Mouse (Mus musculus): ENCODE results near the gene Olfr1179. TPM values are rescaled to one million over a fixed set of nuclear protein-coding genes. Genes with fewer than 3 reads are reported as not detected.

Gene Olfr1179
- polyA plus RNA-seq (2017; shearing (Covaris generic)): not detected

DNA sequence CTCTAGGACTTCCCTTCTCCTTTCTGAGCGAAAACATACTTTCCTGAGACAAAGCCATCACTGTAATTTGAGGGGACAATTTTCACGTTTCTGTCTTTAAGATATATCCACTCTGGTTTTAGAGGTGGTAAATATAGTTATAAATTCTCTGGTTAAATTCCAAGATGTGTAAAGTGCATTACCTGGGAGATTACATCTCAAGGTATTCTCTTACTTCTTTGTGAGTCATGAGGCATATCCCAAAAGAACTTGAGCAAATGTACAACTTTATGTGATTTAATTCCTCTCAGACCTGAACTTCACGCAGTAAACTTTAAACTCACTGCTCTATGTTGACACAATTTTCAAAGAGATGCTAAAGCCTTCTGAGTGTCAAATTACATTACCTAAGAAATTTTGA lies at the start of gene Olfr1179:
Gene Olfr1179 (minus strand): TSS at position 101 of the 400 bp plus-strand sequence.

DNA sequence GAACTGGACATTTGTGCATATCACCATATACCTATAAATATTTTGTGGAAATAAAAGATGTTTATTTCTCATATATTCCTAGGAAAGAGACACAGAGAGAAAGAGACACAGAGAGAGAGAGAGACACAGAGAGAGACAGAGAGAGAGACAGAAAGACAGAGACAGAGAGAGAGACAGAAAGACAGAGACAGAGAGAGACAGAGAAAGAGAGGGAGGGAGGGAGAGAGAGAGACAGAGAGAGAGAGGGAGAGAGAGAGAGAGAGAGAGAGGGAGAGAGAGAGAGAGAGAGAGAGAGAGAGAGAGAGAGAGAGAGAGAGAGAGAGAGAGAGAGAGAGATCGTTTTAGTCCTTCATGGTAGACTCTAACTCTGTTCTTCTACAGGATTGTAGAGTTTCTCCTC lies 48.3 kb upstream of the Olfr1179 start, which contains the start of gene Olfr1183:
Gene Olfr1183 (plus strand): TSS at position 301 of the 400 bp plus-strand sequence.

GRCm38 (mm10) chr2:88449031-88449430 lies 42.8 kb upstream of the Olfr1179 start, which contains the start of gene Gm13757:
Gm13757 (minus strand) TSS chr2:88449131.

GRCm38 (mm10) chr2:88426071-88426470 lies 19.8 kb upstream of the Olfr1179 start, which contains the start of gene Olfr1181:
Olfr1181 (minus strand) TSS chr2:88426171.

GRCm38 (mm10) chr2:88419051-88419450 lies 12.8 kb upstream of the Olfr1179 start, which contains the start of gene Olfr1180:
Olfr1180 (minus strand) TSS chr2:88419151.

GRCm38 (mm10) chr2:88386762-88387161 lies 19.5 kb downstream of the Olfr1179 start, which contains the start of gene Olfr1178:
Olfr1178 (plus strand) TSS chr2:88387062.

Other genes with a start within 250 kb of the Olfr1179 start
- gene Olfr1168, start 224.6 kb downstream of the Olfr1179 start, polyA plus RNA-seq (2017; shearing (Covaris generic)): not detected
- gene Olfr1170, start 178.1 kb downstream of the Olfr1179 start, polyA plus RNA-seq (2017; shearing (Covaris generic)): not detected
- gene Olfr1173, start 126.6 kb downstream of the Olfr1179 start, polyA plus RNA-seq (2017; shearing (Covaris generic)): 0.13 TPM
- not detected for gene Olfr1174-ps, start 91.3 kb downstream of the Olfr1179 start, polyA plus RNA-seq (2017; shearing (Covaris generic))
- 0.06 TPM for gene Olfr1175-ps, start 79.2 kb downstream of the Olfr1179 start, polyA plus RNA-seq (2017; shearing (Covaris generic))
- gene Olfr1176, start 69.7 kb downstream of the Olfr1179 start, polyA plus RNA-seq (2017; shearing (Covaris generic)): not detected
- gene Olfr1177-ps, start 60.0 kb downstream of the Olfr1179 start, polyA plus RNA-seq (2017; shearing (Covaris generic)): not detected
- not detected for gene Olfr1178, start 19.4 kb downstream of the Olfr1179 start, polyA plus RNA-seq (2017; shearing (Covaris generic))
- not detected for gene Olfr1180, start 12.7 kb upstream of the Olfr1179 start, polyA plus RNA-seq (2017; shearing (Covaris generic))
- gene Olfr1181, start 19.7 kb upstream of the Olfr1179 start, polyA plus RNA-seq (2017; shearing (Covaris generic)): 0.06 TPM
- not detected for gene Gm13757, start 42.7 kb upstream of the Olfr1179 start, polyA plus RNA-seq (2017; shearing (Covaris generic))
- not detected for gene Olfr1183, start 48.4 kb upstream of the Olfr1179 start, polyA plus RNA-seq (2017; shearing (Covaris generic))
- 0.19 TPM for gene Olfr1184, start 77.1 kb upstream of the Olfr1179 start, polyA plus RNA-seq (2017; shearing (Covaris generic))
- gene Olfr1185-ps1, start 86.9 kb upstream of the Olfr1179 start, polyA plus RNA-seq (2017; shearing (Covaris generic)): 0.05 TPM
- gene Olfr1186, start 112.1 kb upstream of the Olfr1179 start, polyA plus RNA-seq (2017; shearing (Covaris generic)): not detected
- not detected for gene Olfr1188, start 150.5 kb upstream of the Olfr1179 start, polyA plus RNA-seq (2017; shearing (Covaris generic))
- not detected for gene Olfr1189, start 180.0 kb upstream of the Olfr1179 start, polyA plus RNA-seq (2017; shearing (Covaris generic))
- 0.05 TPM for gene Olfr1191-ps1, start 234.1 kb upstream of the Olfr1179 start, polyA plus RNA-seq (2017; shearing (Covaris generic))
- gene Olfr1192-ps1, start 242.1 kb upstream of the Olfr1179 start, polyA plus RNA-seq (2017; shearing (Covaris generic)): not detected